Mouse (Mus musculus): ENCODE measurements around the gene Trim7. TPM values are rescaled to one million over a fixed set of nuclear protein-coding genes. Genes with fewer than 3 reads are reported as not detected.
"Not testable (repeated sequence)": the region's sequence is repeated elsewhere in the genome, so short reads cannot be mapped to it uniquely, and the experiment has no call there.

The Trim7 gene
- polyA plus RNA-seq, 1 experiment, result not detected

GRCm38 (mm10) chr11:48841213-48841612 lies 15.3 kb downstream of the Trim7 start:
- TF ChIP-seq TAL1 (IDR thresholded peaks at IDR 0.05; ENCODE audit: low read length) (no peak), GATA1 (IDR thresholded peaks at IDR 0.05; ENCODE audit: low read length) (no peak)
- Histone ChIP-seq H3K9me3 (ENCODE audit: control insufficient read depth, low read length) (no peaks in the 10 kb centered on the region), H3K4me1 (ENCODE audit: control insufficient read depth) (peaks cover 21% of the 10 kb centered on the region), H3K36me3 (ENCODE audit: control insufficient read depth) (no peaks in the 10 kb centered on the region), H3K27me3 (ENCODE audit: control insufficient read depth) (peaks cover 30% of the 10 kb centered on the region), H3K4me3 (replicated peaks) (no peak overlapping the region)

GRCm38 (mm10) chr11:48842378-48842792 lies 16.4 kb downstream of the Trim7 start:
- no peak overlapping the region for H3K4me3 ChIP-seq (replicated peaks)
- H3K27me3 ChIP-seq (ENCODE audit: control insufficient read depth), result peaks cover 18% of the 10 kb centered on the region
- TF ChIP-seq TAL1 (IDR thresholded peaks at IDR 0.05; ENCODE audit: low read length) (no peak), GATA1 (IDR thresholded peaks at IDR 0.05; ENCODE audit: low read length) (no peak)
- peaks cover 14% of the 10 kb centered on the region for H3K4me1 ChIP-seq (ENCODE audit: control insufficient read depth)
- no peaks in the 10 kb centered on the region for H3K36me3 ChIP-seq (ENCODE audit: control insufficient read depth)
- no peaks in the 10 kb centered on the region for H3K9me3 ChIP-seq (ENCODE audit: control insufficient read depth, low read length)

GRCm38 (mm10) chr11:48843202-48843601 lies 17.3 kb downstream of the Trim7 start:
- H3K4me1 ChIP-seq (ENCODE audit: control insufficient read depth), result peaks cover 6% of the 10 kb centered on the region
- no peaks in the 10 kb centered on the region for H3K36me3 ChIP-seq (ENCODE audit: control insufficient read depth)
- H3K4me3 ChIP-seq (replicated peaks), result no peak overlapping the region
- H3K9me3 ChIP-seq (ENCODE audit: control insufficient read depth, low read length), result no peaks in the 10 kb centered on the region
- H3K27me3 ChIP-seq (ENCODE audit: control insufficient read depth), result peaks cover 10% of the 10 kb centered on the region
- TF ChIP-seq GATA1 (IDR thresholded peaks at IDR 0.05; ENCODE audit: low read length) (no peak), TAL1 (IDR thresholded peaks at IDR 0.05; ENCODE audit: low read length) (no peak)

GRCm38 (mm10) chr11:48844309-48844708 lies 18.4 kb downstream of the Trim7 start:
- Histone ChIP-seq H3K4me1 (ENCODE audit: control insufficient read depth) (no peaks in the 10 kb centered on the region), H3K9me3 (ENCODE audit: control insufficient read depth, low read length) (no peaks in the 10 kb centered on the region), H3K27me3 (ENCODE audit: control insufficient read depth) (peaks cover 11% of the 10 kb centered on the region), H3K4me3 (replicated peaks) (no peak overlapping the region), H3K36me3 (ENCODE audit: control insufficient read depth) (no peaks in the 10 kb centered on the region)
- no peak for TF ChIP-seq TAL1 (IDR thresholded peaks at IDR 0.05; ENCODE audit: low read length)
- TF ChIP-seq GATA1 (IDR thresholded peaks at IDR 0.05; ENCODE audit: low read length), result no peak

- no peaks in the 10 kb centered on the region; the same call in 1 of the 2 replicates for H3K4me1 ChIP-seq (ENCODE audit: control insufficient read depth)
- TF ChIP-seq GATA1 (IDR thresholded peaks at IDR 0.05; ENCODE audit: low read length) (no peak), TAL1 (IDR thresholded peaks at IDR 0.05; ENCODE audit: low read length) (no peak)
- no peak overlapping the region for H3K4me3 ChIP-seq (replicated peaks)
- H3K9me3 ChIP-seq (ENCODE audit: control insufficient read depth, low read length), result no peaks in the 10 kb centered on the region
- peaks cover 17% of the 10 kb centered on the region for H3K27me3 ChIP-seq (ENCODE audit: control insufficient read depth)
- no peaks in the 10 kb centered on the region for H3K36me3 ChIP-seq (ENCODE audit: control insufficient read depth)
These were observed 19.4 kb downstream of the Trim7 start for GRCm38 (mm10) chr11:48845244-48845815.

- not testable (repeated sequence) for H3K36me3 ChIP-seq (ENCODE audit: control insufficient read depth); H3K4me3 ChIP-seq (replicated peaks); H3K9me3 ChIP-seq (ENCODE audit: control insufficient read depth, low read length); H3K4me1 ChIP-seq (ENCODE audit: control insufficient read depth)
- H3K27me3 ChIP-seq (ENCODE audit: control insufficient read depth), result peaks cover 19% of the 10 kb centered on the region
These were observed 20.4 kb downstream of the Trim7 start for GRCm38 (mm10) chr11:48846362-48846761.

GRCm38 (mm10) chr11:48846881-48847280 lies 20.9 kb downstream of the Trim7 start:
- Histone ChIP-seq H3K36me3 (ENCODE audit: control insufficient read depth) (no peaks in the 10 kb centered on the region), H3K27me3 (ENCODE audit: control insufficient read depth) (peaks cover 19% of the 10 kb centered on the region), H3K4me1 (ENCODE audit: control insufficient read depth) (no peaks in the 10 kb centered on the region; the same call in 1 of the 2 replicates), H3K9me3 (ENCODE audit: control insufficient read depth, low read length) (peaks cover 6% of the 10 kb centered on the region), H3K4me3 (replicated peaks) (no peak overlapping the region)
- TF ChIP-seq TAL1 (IDR thresholded peaks at IDR 0.05; ENCODE audit: low read length), result no peak
- TF ChIP-seq GATA1 (IDR thresholded peaks at IDR 0.05; ENCODE audit: low read length), result no peak

- Histone ChIP-seq H3K27me3 (ENCODE audit: control insufficient read depth) (peaks cover 36% of the 10 kb centered on the region), H3K36me3 (ENCODE audit: control insufficient read depth) (no peaks in the 10 kb centered on the region), H3K4me1 (ENCODE audit: control insufficient read depth) (peaks cover 30% of the 10 kb centered on the region), H3K9me3 (ENCODE audit: control insufficient read depth, low read length) (peaks cover 6% of the 10 kb centered on the region), H3K4me3 (replicated peaks) (no peak overlapping the region)
- TF ChIP-seq GATA1 (IDR thresholded peaks at IDR 0.05; ENCODE audit: low read length), result no peak
- TF ChIP-seq TAL1 (IDR thresholded peaks at IDR 0.05; ENCODE audit: low read length), result no peak
These were observed 24.3 kb downstream of the Trim7 start for GRCm38 (mm10) chr11:48850240-48850639.

- Histone ChIP-seq H3K27me3 (ENCODE audit: control insufficient read depth) (peaks cover 37% of the 10 kb centered on the region), H3K36me3 (ENCODE audit: control insufficient read depth) (no peaks in the 10 kb centered on the region), H3K4me1 (ENCODE audit: control insufficient read depth) (peaks cover 40% of the 10 kb centered on the region), H3K4me3 (replicated peaks) (no peak overlapping the region), H3K9me3 (ENCODE audit: control insufficient read depth, low read length) (peaks cover 6% of the 10 kb centered on the region)
- TF ChIP-seq GATA1 (IDR thresholded peaks at IDR 0.05; ENCODE audit: low read length) (no peak), TAL1 (IDR thresholded peaks at IDR 0.05; ENCODE audit: low read length) (no peak)
These were observed 25.5 kb downstream of the Trim7 start for GRCm38 (mm10) chr11:48851270-48851995.

Measured in erythroblast, embryonic 14.5 days (primary cell).